Mouse (Mus musculus) spleen, embryonic (tissue): ENCODE data around the gene Ube2c.
"Not testable (repeated sequence)": the region's sequence is repeated elsewhere in the genome, so short reads cannot be mapped to it uniquely, and the experiment has no call there.

ENCODE experiments used
- CTCF ChIA-PET: fragments of 350-600 bp; sonication (Branson Sonifier 250); formaldehyde crosslinking; loops from one replicate; lab custom pipeline; 2022; lab: Charles Lee

Ube2c gene

GRCm38 (mm10) chr2:164786388-164786885 lies 16.7 kb downstream of the Ube2c start:
- CTCF ChIA-PET = interaction anchor here (0.5 kb wide), 1 partner anchor 151 kb away, joined by 3 read pairs; no protein-coding TSS in a partner anchor

GRCm38 (mm10) chr2:164787032-164787431 lies 17.3 kb downstream of the Ube2c start:
- CTCF ChIA-PET = no interaction called here

GRCm38 (mm10) chr2:164787779-164788178 lies 18.1 kb downstream of the Ube2c start:
- CTCF ChIA-PET = no interaction called here

GRCm38 (mm10) chr2:164788411-164788810 lies 18.7 kb downstream of the Ube2c start:
- CTCF ChIA-PET = interaction anchor here (0.5 kb wide), 1 partner anchor 118 kb away, joined by 3 read pairs; no protein-coding TSS in a partner anchor

GRCm38 (mm10) chr2:164790451-164790850 lies 20.8 kb downstream of the Ube2c start:
- CTCF ChIA-PET = interaction anchor here (0.7 kb wide), 1 partner anchor 9 kb away, joined by 6 read pairs; no protein-coding TSS in a partner anchor

- CTCF ChIA-PET = no interaction called here
Observed at GRCm38 (mm10) chr2:164791841-164792261, 22.2 kb downstream of the Ube2c start.

GRCm38 (mm10) chr2:164792400-164793190 lies 22.9 kb downstream of the Ube2c start:
- CTCF ChIA-PET = interaction anchor here (1.6 kb wide), 1 partner anchor 11 kb away, joined by 3 read pairs; no protein-coding TSS in a partner anchor

- CTCF ChIA-PET = interaction anchor here (0.6 to 1.6 kb wide), 4 partner anchors 8 to 42 kb away, joined by 3 to 4 read pairs (median 4); partner anchors contain the start of genes Acot8, Snx21 and Zswim3
Observed at GRCm38 (mm10) chr2:164793236-164793635, 23.5 kb downstream of the Ube2c start.

- CTCF ChIA-PET = interaction anchor here (0.6 to 1.6 kb wide), 7 partner anchors 8 to 350 kb away, joined by 3 to 8 read pairs (median 3); partner anchors contain the start of genes Acot8, Sdc4, Snx21 and Zswim3
Observed at GRCm38 (mm10) chr2:164793772-164794171, 24.1 kb downstream of the Ube2c start.

- CTCF ChIA-PET = interaction anchor here (0.6 to 1.6 kb wide), 9 partner anchors 9 to 351 kb away, joined by 3 to 8 read pairs (median 3); partner anchors contain the start of genes Acot8, Sdc4, Snx21 and Zswim3
Observed at GRCm38 (mm10) chr2:164794293-164794692, 24.6 kb downstream of the Ube2c start.

GRCm38 (mm10) chr2:164795868-164796267 lies 26.2 kb downstream of the Ube2c start:
- CTCF ChIA-PET = no interaction called here

GRCm38 (mm10) chr2:164798554-164798953 lies 28.9 kb downstream of the Ube2c start:
- CTCF ChIA-PET = not testable (repeated sequence)

- CTCF ChIA-PET = no interaction called here
Observed at GRCm38 (mm10) chr2:164800252-164801004, 30.7 kb downstream of the Ube2c start.

GRCm38 (mm10) chr2:164803201-164803920 lies 33.7 kb downstream of the Ube2c start:
- CTCF ChIA-PET = interaction anchor here (0.6 to 1.8 kb wide), 4 partner anchors 9 to 1917 kb away, joined by 3 to 15 read pairs (median 3); no protein-coding TSS in a partner anchor

GRCm38 (mm10) chr2:164803921-164804313 lies 34.2 kb downstream of the Ube2c start:
- CTCF ChIA-PET = interaction anchor here (0.7 to 1.8 kb wide), 3 partner anchors 9 to 42 kb away, joined by 3 to 15 read pairs (median 3); no protein-coding TSS in a partner anchor

- CTCF ChIA-PET = interaction anchor here (0.7 to 1.8 kb wide), 4 partner anchors 10 to 28 kb away, joined by 3 to 4 read pairs (median 3); partner anchors contain the start of genes Ctsa and Neurl2
Observed at GRCm38 (mm10) chr2:164804533-164805331, 35.0 kb downstream of the Ube2c start, which contains the start of the genes Acot8 and Zswim3. Gene Acot8 (minus strand): TSS chr2:164804882. Gene Zswim3 (plus strand): TSS chr2:164805098.

GRCm38 (mm10) chr2:164805332-164805718 lies 35.6 kb downstream of the Ube2c start:
- CTCF ChIA-PET = interaction anchor here (0.7 to 1.8 kb wide), 3 partner anchors 11 to 28 kb away, joined by 3 to 4 read pairs (median 3); partner anchors contain the start of genes Ctsa and Neurl2

- CTCF ChIA-PET = no interaction called here
Observed at GRCm38 (mm10) chr2:164806614-164807013, 36.9 kb downstream of the Ube2c start.

- CTCF ChIA-PET = no interaction called here
Observed at GRCm38 (mm10) chr2:164813557-164813956, 43.9 kb downstream of the Ube2c start.
